Mouse (Mus musculus) midbrain, embryonic 14.5 days (tissue): ENCODE measurements at regions not wholly inside any gene's neighbourhood (a gene's known extent, or its start where the extent isn't known, plus 50 kb on each side); places are given as distances from the start of the nearest gene placed in this dataset.

Experiments
- ATAC-seq: fragments of 200-750 bp; cut with Nextera tagmentation; 2 replicates; pipeline ENCODE4 v1.8.0; 2017; ENCODE audit warnings: moderate number of reproducible peaks, moderate library complexity; ENCODE audit not compliant: low FRiP score, low TSS enrichment
- DNase-seq: peaks from one replicate; pipeline ENCODE4 v3.0.0-alpha.2; 2015
- H3K27ac ChIP-seq: fragments of 300-500 bp; sonication (generic); replicated peaks from 2 replicates; pipeline ENCODE4 v1.5.1; 2014; ENCODE audit warnings: mild to moderate bottlenecking, low read depth, low read length, moderate library complexity
- H3K27me3 ChIP-seq: fragments of 300-500 bp; sonication (generic); 2 replicates; pipeline ENCODE4 v1.6.1; 2014; ENCODE audit warnings: low read length, control low read depth, mixed read lengths; ENCODE audit not compliant: control insufficient read depth, insufficient read depth
- H3K36me3 ChIP-seq: fragments of 300-500 bp; sonication (generic); 2 replicates; pipeline ENCODE4 v1.6.1; 2014; ENCODE audit warnings: low read length, control low read depth; ENCODE audit not compliant: control insufficient read depth, insufficient read depth
- H3K4me1 ChIP-seq: fragments of 300-500 bp; sonication (generic); 2 replicates; pipeline ENCODE4 v1.6.1; 2014; ENCODE audit warnings: mild to moderate bottlenecking, antibody characterized with exemption, low read length, control low read depth; ENCODE audit not compliant: control insufficient read depth, insufficient read depth
- H3K4me2 ChIP-seq: fragments of 300-500 bp; sonication (generic); 2 replicates; pipeline ENCODE4 v1.6.1; 2014; ENCODE audit warnings: mild to moderate bottlenecking, low read length, moderate library complexity
- H3K4me3 ChIP-seq: fragments of 300-500 bp; sonication (generic); replicated peaks from 2 replicates; pipeline ENCODE4 v1.5.1; 2014; ENCODE audit warnings: low read depth, low read length
- H3K9ac ChIP-seq: fragments of 300-500 bp; sonication (generic); replicated peaks from 2 replicates; pipeline ENCODE4 v1.6.1; 2014; ENCODE audit warnings: mild to moderate bottlenecking, low read length, moderate library complexity
- H3K9me3 ChIP-seq: fragments of 300-500 bp; sonication (generic); 2 replicates; pipeline ENCODE4 v1.6.1; 2016; ENCODE audit warnings: low read length, control low read depth, mixed read lengths; ENCODE audit not compliant: control insufficient read depth
- WGBS: fragments of 180-500 bp; shearing (Covaris S2); extraction: QIAGEN DNeasy Blood & Tissue Kit; methylation state at CpG from one replicate; pipeline ENCODE4 v1.1.7; 2014; 5-methylcytosine and 5-hydroxymethylcytosine counted together

DNA sequence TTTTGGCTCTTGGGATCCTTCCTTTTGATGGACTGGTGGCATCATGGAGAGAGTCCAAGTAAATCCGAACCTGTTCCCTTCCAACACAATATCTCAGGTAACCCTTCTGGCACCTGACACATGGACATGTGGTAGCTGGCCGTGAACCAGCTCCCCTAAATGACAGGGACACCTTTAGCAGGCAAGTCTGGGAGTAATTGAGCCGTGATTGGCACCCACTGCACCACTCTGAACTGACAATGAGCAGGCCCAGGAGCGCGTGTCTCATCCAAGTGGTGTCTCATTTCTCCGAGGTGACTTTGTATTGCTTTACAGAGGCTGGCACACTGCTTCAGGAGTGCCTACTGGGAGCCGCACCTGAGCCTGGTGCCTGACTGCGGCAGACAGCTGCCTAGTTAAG is 203.5 kb downstream of the Snx10 start:
- no peak for DNase-seq
- 0 out of 2 replicates have a peak, but pooled peaks cover 3% of the 10 kb centered on the region for H3K4me1 ChIP-seq
- no peaks in the 10 kb centered on the region for H3K27me3 ChIP-seq
- no peaks in the 10 kb centered on the region for H3K9me3 ChIP-seq
- no peak for ATAC-seq
- WGBS, result 71% methylated on average over 8 of the region's 8 CpGs
- H3K9ac ChIP-seq, result no peak overlapping the region
- no peaks in the 10 kb centered on the region for H3K36me3 ChIP-seq
- no peak overlapping the region for H3K27ac ChIP-seq
- H3K4me2 ChIP-seq, result no peak overlapping the region
- no peak overlapping the region for H3K4me3 ChIP-seq

- H3K9ac ChIP-seq, result no peak overlapping the region
- no peaks in the 10 kb centered on the region for H3K9me3 ChIP-seq
- no peak overlapping the region for H3K4me2 ChIP-seq
- ATAC-seq, result no peak
- H3K4me3 ChIP-seq, result no peak overlapping the region
- no peak overlapping the region; the same call in 1 of the 2 replicates for H3K27ac ChIP-seq
- H3K4me1 ChIP-seq, result 0 out of 2 replicates have a peak, but pooled peaks cover 3% of the 10 kb centered on the region
- 67% methylated on average over 10 of the region's 10 CpGs for WGBS
- H3K36me3 ChIP-seq, result no peaks in the 10 kb centered on the region
- H3K27me3 ChIP-seq, result no peaks in the 10 kb centered on the region
- DNase-seq, result no peak
These were observed 205.3 kb downstream of the Snx10 start for GRCm38 (mm10) chr6:51728816-51729562.

- Histone ChIP-seq H3K27ac (0 out of 2 replicates have a peak overlapping the region, but pooled peaks have one; percentile 21), H3K27me3 (no peaks in the 10 kb centered on the region), H3K4me3 (no peak overlapping the region), H3K4me1 (0 out of 2 replicates have a peak, but pooled peaks cover 3% of the 10 kb centered on the region), H3K9ac (no peak overlapping the region), H3K9me3 (no peaks in the 10 kb centered on the region), H3K4me2 (no peak overlapping the region), H3K36me3 (no peaks in the 10 kb centered on the region)
- 62% methylated on average over 17 of the region's 17 CpGs for WGBS
- ATAC-seq, result no peak
- DNase-seq, result no peak
These were observed 207.1 kb downstream of the Snx10 start for GRCm38 (mm10) chr6:51730564-51731351.

- H3K27me3 ChIP-seq, result no peaks in the 10 kb centered on the region
- no peaks in the 10 kb centered on the region for H3K9me3 ChIP-seq
- DNase-seq (peak; percentile 37), ATAC-seq (no peak)
- no peak overlapping the region for H3K4me3 ChIP-seq
- H3K4me1 ChIP-seq, result 0 out of 2 replicates have a peak, but pooled peaks cover 1% of the 10 kb centered on the region
- H3K36me3 ChIP-seq, result no peaks in the 10 kb centered on the region
- H3K9ac ChIP-seq, result no peak overlapping the region
- no peak overlapping the region for H3K4me2 ChIP-seq
- H3K27ac ChIP-seq, result no peak overlapping the region
- WGBS, result 74% methylated on average over 11 of the region's 11 CpGs
These were observed 208.7 kb downstream of the Snx10 start for GRCm38 (mm10) chr6:51732298-51732895.

DNA sequence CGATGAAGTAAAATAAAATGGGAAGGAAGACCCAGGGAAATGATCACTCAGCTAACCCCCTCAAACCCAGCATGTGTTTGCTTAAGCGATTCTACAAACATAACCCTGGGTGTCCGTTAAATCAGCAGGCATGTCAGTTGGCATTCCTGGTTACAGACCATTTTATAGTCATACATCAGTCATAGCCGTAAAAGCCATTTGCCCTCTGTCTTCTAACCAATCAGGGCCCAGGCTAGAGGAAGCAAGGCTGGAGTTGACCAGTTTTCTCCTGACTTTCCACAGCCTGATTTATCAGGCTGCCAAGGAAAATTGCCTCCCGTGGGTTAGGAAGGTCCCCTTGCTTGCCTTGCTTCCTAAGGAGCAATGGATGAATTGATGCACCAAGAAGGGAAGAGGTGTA is 212.3 kb downstream of the Snx10 start:
- no peaks in the 10 kb centered on the region for H3K9me3 ChIP-seq
- no peaks in the 10 kb centered on the region for H3K36me3 ChIP-seq
- ATAC-seq (no peak), DNase-seq (no peak)
- H3K4me2 ChIP-seq, result no peak overlapping the region
- H3K27ac ChIP-seq, result no peak overlapping the region
- H3K4me1 ChIP-seq, result peaks cover 2% of the 10 kb centered on the region
- no peak overlapping the region for H3K4me3 ChIP-seq
- H3K9ac ChIP-seq, result no peak overlapping the region
- H3K27me3 ChIP-seq, result no peaks in the 10 kb centered on the region
- 89% methylated on average over 5 of the region's 5 CpGs for WGBS

- no peaks in the 10 kb centered on the region for H3K9me3 ChIP-seq
- no peaks in the 10 kb centered on the region for H3K36me3 ChIP-seq
- no peaks in the 10 kb centered on the region for H3K27me3 ChIP-seq
- peak; percentile 71 for DNase-seq
- peaks cover 41% of the 10 kb centered on the region for H3K4me1 ChIP-seq
- no peak overlapping the region for H3K9ac ChIP-seq
- peak overlapping the region; percentile 56 for H3K27ac ChIP-seq
- ATAC-seq, result no peak
- H3K4me2 ChIP-seq, result peak overlapping the region; percentile 23; the same call in 1 of the 2 replicates
- no peak overlapping the region for H3K4me3 ChIP-seq
- WGBS, result 43% methylated on average over 15 of the region's 15 CpGs
These were observed 219.5 kb downstream of the Snx10 start for GRCm38 (mm10) chr6:51743105-51743660.

- no peaks in the 10 kb centered on the region for H3K9me3 ChIP-seq
- H3K27me3 ChIP-seq, result no peaks in the 10 kb centered on the region
- no peaks in the 10 kb centered on the region for H3K36me3 ChIP-seq
- ATAC-seq, result no peak
- no peak overlapping the region for H3K4me2 ChIP-seq
- H3K27ac ChIP-seq, result peak overlapping the region; percentile 8; the same call in 1 of the 2 replicates
- WGBS, result 87% methylated on average over 2 of the region's 2 CpGs
- H3K4me3 ChIP-seq, result no peak overlapping the region
- H3K4me1 ChIP-seq, result peaks cover 41% of the 10 kb centered on the region
- H3K9ac ChIP-seq, result no peak overlapping the region
- no peak for DNase-seq
These were observed 220.9 kb downstream of the Snx10 start for GRCm38 (mm10) chr6:51744607-51745006.

DNA sequence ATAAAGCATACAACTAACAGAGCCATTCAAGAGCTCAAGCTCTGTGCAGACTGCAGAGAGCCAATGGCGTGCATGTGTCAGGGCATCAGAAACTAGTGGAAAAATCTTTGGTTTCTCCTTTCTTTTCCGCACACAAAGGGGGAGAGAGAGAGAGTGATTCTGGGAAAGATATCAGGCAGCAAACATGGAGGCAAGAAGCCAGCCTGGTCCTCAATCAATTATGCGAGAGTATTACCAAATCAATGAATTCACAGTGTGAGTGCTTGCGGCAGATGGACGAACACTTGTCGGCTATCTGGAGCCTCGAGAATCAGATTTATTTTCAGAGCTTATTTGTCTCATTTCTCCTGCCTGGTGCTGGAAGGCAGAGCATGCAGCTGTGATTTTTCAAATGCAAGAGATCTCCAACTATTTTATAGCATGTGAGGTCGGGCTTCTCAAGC is 230.6 kb downstream of the Snx10 start:
- ATAC-seq, result no peak
- 38% methylated on average over 8 of the region's 8 CpGs for WGBS
- Histone ChIP-seq H3K9ac (no peak overlapping the region), H3K27me3 (no peaks in the 10 kb centered on the region), H3K4me3 (no peak overlapping the region), H3K36me3 (no peaks in the 10 kb centered on the region), H3K9me3 (no peaks in the 10 kb centered on the region), H3K4me2 (no peak overlapping the region), H3K4me1 (no peaks in the 10 kb centered on the region), H3K27ac (peak overlapping the region; percentile 28)
- DNase-seq, result peak; percentile 49
